Comparison of ENCODE assay signal across 26 mouse cellular contexts in genomic region chr17:81185685-81186084, GRCm38 (mm10).
A peak's percentile ranks its signal among the peaks of the same experiment; 100 is the strongest.
DNase-seq lines count a peak whose midpoint lies in the region; ATAC-seq and TF ChIP-seq lines count a peak whose summit lies in the region.
"Had no signal": no experiment of that assay in that cellular context is flagged by ENCODE, and none has a peak within 500 bp of the region (broad histone marks: within the 10 kb centered on the region; RNA-seq: fewer than 3 reads in every experiment).

No protein-coding gene starts in this region.

- H3K36me3 ChIP-seq in MEL (ENCODE audit: control insufficient read depth in 1 of 2, insufficient read depth in 2 of 2, low read length in 2 of 2), result peaks cover 0 to 11% of the 10 kb centered on the region in 2 experiments; a peak in 2 of 4 replicates
- H3K36me3 ChIP-seq: G1E; heart, embryonic 12.5 days; heart, embryonic 15.5 days had no signal

- TF ChIP-seq CTCF in MEL (IDR thresholded peaks at IDR 0.05 in 2 of 3, conservative IDR thresholded peaks at IDR 0.05 in 1 of 3; ENCODE audit: control insufficient read depth in 1 of 3, insufficient read depth in 1 of 3, low read depth in 2 of 3, low read length in 3 of 3, poor library complexity in 1 of 3, severe bottlenecking in 1 of 3), result no peak

- H3K27ac ChIP-seq in MEL (ENCODE audit: control insufficient read depth, low read depth, low read length), result peak overlapping the region; percentile 27; the same call in 1 of the 2 replicates
- H3K27ac ChIP-seq: gastrocnemius, adult 2 months; heart, embryonic 15.5 days; hindbrain, embryonic 14.5 days; hindbrain, postnatal 0 days had no signal

- peaks cover 0 to 12% of the 10 kb centered on the region in 2 experiments; a peak in 1 of 4 replicates for H3K4me1 ChIP-seq in MEL (ENCODE audit: control insufficient read depth in 1 of 2, insufficient read depth in 2 of 2, low read length in 2 of 2)

- H3K9me3 ChIP-seq in MEL (replicated peaks; ENCODE audit: insufficient read depth, low read length), result no peaks in the 10 kb centered on the region
- H3K9me3 ChIP-seq: heart, embryonic 12.5 days; heart, embryonic 15.5 days had no signal

- DNase-seq in 416B (ENCODE audit: low read depth), result peak; percentile 26
- DNase-seq in MEL (ENCODE audit: low read depth, low spot score), result peak; percentile 76
- no peak for DNase-seq in kidney, adult 9 months
- no peak for DNase-seq in gastrocnemius, postnatal 4 days (ENCODE audit: low spot score in 2 of 2)
- DNase-seq in urinary bladder, postnatal 10 days (ENCODE audit: low spot score), result no peak
- DNase-seq: adrenal gland, adult 2 months; adrenal gland, postnatal 25 days; cerebellum, adult 11-12 months; cerebellum, adult 8-10 months; cerebellum, postnatal 10 days; cerebellum, postnatal 36 days; forebrain, postnatal 0 days; gastrocnemius, adult 2 months; gastrocnemius, postnatal 14 days; heart, adult 18-20 months; heart, postnatal 10 days; heart, postnatal 36 days had no signal

- H3K27me3 ChIP-seq in MEL (ENCODE audit: control insufficient read depth in 1 of 2, insufficient read depth in 2 of 2, low read length in 2 of 2), result no peaks in the 10 kb centered on the region
- H3K27me3 ChIP-seq: CH12.LX; heart, embryonic 12.5 days; heart, embryonic 15.5 days had no signal

- TF ChIP-seq POLR2A in MEL (IDR thresholded peaks at IDR 0.05; ENCODE audit: control insufficient read depth in 1 of 2, insufficient read depth in 1 of 2, low read depth in 1 of 2, low read length in 2 of 2, poor library complexity in 1 of 2), result no peak

- ATAC-seq in hematopoietic stem cell, adult 5-6 weeks (replicated peaks in 1 of 2; ENCODE audit: insufficient read depth in 1 of 2, low FRiP score in 2 of 2, low TSS enrichment in 1 of 2, low read depth in 1 of 2, poor library complexity in 2 of 2, severe bottlenecking in 2 of 2), result peak; percentile 8 to 37; a peak in 2 of 4 replicates
- ATAC-seq: forebrain, embryonic 14.5 days; forebrain, postnatal 0 days; hindbrain, postnatal 0 days; inflammation-experienced regulatory T-cells, adult 6 months had no signal

- no peak for TF ChIP-seq RAD21 in MEL (IDR thresholded peaks at IDR 0.05; ENCODE audit: low read depth, low read length)

- H3K4me3 ChIP-seq in MEL (ENCODE audit: control insufficient read depth in 1 of 2, insufficient read depth in 1 of 2, low read depth in 2 of 2, low read length in 2 of 2), result no peak overlapping the region
- H3K4me3 ChIP-seq: gastrocnemius, adult 2 months; heart, embryonic 12.5 days; heart, embryonic 15.5 days had no signal

- no peak overlapping the region for H3K9ac ChIP-seq in MEL (ENCODE audit: control insufficient read depth, low read depth, low read length, poor library complexity, severe bottlenecking)
- H3K9ac ChIP-seq: forebrain, postnatal 0 days; heart, embryonic 12.5 days; heart, embryonic 15.5 days; hindbrain, embryonic 14.5 days had no signal

- TF ChIP-seq EP300 in MEL (IDR thresholded peaks at IDR 0.05; ENCODE audit: low read depth in 1 of 2, low read length in 2 of 2), result peak; percentile 78 to 86

- H3K79me2 ChIP-seq in MEL (ENCODE audit: control insufficient read depth, insufficient read depth, low read length, poor library complexity), result no peaks in the 10 kb centered on the region

TF ChIP-seq in MEL, 35 proteins besides CTCF, POLR2A, EP300 and RAD21:
- TF ChIP-seq GABPA (IDR thresholded peaks at IDR 0.05; ENCODE audit: low read depth, low read length) (no peak), E2F4 (IDR thresholded peaks at IDR 0.05; ENCODE audit: borderline replicate concordance, low read depth, low read length) (no peak), CHD2 (IDR thresholded peaks at IDR 0.05; ENCODE audit: low read length) (no peak), RCOR1 (IDR thresholded peaks at IDR 0.05; ENCODE audit: low read depth, low read length) (peak; percentile 76; the same call in 1 of the 2 replicates), USF2 (IDR thresholded peaks at IDR 0.05; ENCODE audit: borderline replicate concordance in 1 of 2, insufficient read depth in 1 of 2, low read depth in 1 of 2, low read length in 2 of 2) (no peak), POLR2AphosphoS2 (IDR thresholded peaks at IDR 0.05; ENCODE audit: low read length) (no peak), ZMIZ1 (IDR thresholded peaks at IDR 0.05; ENCODE audit: low read depth, low read length) (no peak), MAFK (IDR thresholded peaks at IDR 0.05; ENCODE audit: borderline replicate concordance, low read depth, low read length) (no peak), CHD1 (IDR thresholded peaks at IDR 0.05; ENCODE audit: low read depth, low read length) (no peak), TCF12 (IDR thresholded peaks at IDR 0.05; ENCODE audit: low read depth, low read length) (peak; percentile 54; the same call in 1 of the 2 replicates), GATA1 (IDR thresholded peaks at IDR 0.05; ENCODE audit: low read depth, low read length) (peak; percentile 72), MYB (IDR thresholded peaks at IDR 0.05; ENCODE audit: low read depth, low read length) (no peak), ETS1 (IDR thresholded peaks at IDR 0.05; ENCODE audit: low read depth, low read length) (peak; percentile 47; the same call in 1 of the 2 replicates), POLR2AphosphoS5 (IDR thresholded peaks at IDR 0.05; ENCODE audit: borderline replicate concordance, low read depth, low read length) (no peak), MAX (IDR thresholded peaks at IDR 0.05; ENCODE audit: low read length) (no peak), MAZ (IDR thresholded peaks at IDR 0.05; ENCODE audit: low read depth, low read length) (no peak), MYC (IDR thresholded peaks at IDR 0.05; ENCODE audit: low read depth, low read length) (no peak), BHLHE40 (IDR thresholded peaks at IDR 0.05; ENCODE audit: borderline replicate concordance, low read depth, low read length) (no peak), ZKSCAN1 (IDR thresholded peaks at IDR 0.05; ENCODE audit: low read depth, low read length) (no peak), ZNF384 (IDR thresholded peaks at IDR 0.05; ENCODE audit: low read depth, low read length) (no peak), JUND (IDR thresholded peaks at IDR 0.05; ENCODE audit: low read depth, low read length) (no peak), TAL1 (IDR thresholded peaks at IDR 0.05; ENCODE audit: low read length) (peak; percentile 75), MEF2A (IDR thresholded peaks at IDR 0.05; ENCODE audit: extremely low read depth, insufficient replicate concordance, low read depth, low read length, poor library complexity, severe bottlenecking) (no peak)

Comparison
In these comparisons a context has a peak if more than half of its experiments do, and no peak if none do; other contexts are left out.
1. DNase-seq: peak in 416B (single experiment) and MEL (single experiment); none in kidney, adult 9 months (single experiment), gastrocnemius, postnatal 4 days (0 of 2) and urinary bladder, postnatal 10 days (single experiment).